Mouse (Mus musculus): ENCODE results near the gene Adamts14. TPM values are rescaled to one million over a fixed set of nuclear protein-coding genes. Genes with fewer than 3 reads are reported as not detected.
A peak's percentile ranks its signal among the peaks of the same experiment; 100 is the strongest.

Gene Adamts14
- 1 to 10 TPM in 2 of 4 experiments, under 1 TPM in 2; 0.69 to 1.3 (median 0.96) TPM for total RNA-seq (2022)

- DNase-seq (ENCODE audit: low spot score): peak; percentile 19
Measured at GRCm38 (mm10) chr10:61273081-61273843, at the start of gene Adamts14. Adamts14 (minus strand) TSS chr10:61273438.

DNA sequence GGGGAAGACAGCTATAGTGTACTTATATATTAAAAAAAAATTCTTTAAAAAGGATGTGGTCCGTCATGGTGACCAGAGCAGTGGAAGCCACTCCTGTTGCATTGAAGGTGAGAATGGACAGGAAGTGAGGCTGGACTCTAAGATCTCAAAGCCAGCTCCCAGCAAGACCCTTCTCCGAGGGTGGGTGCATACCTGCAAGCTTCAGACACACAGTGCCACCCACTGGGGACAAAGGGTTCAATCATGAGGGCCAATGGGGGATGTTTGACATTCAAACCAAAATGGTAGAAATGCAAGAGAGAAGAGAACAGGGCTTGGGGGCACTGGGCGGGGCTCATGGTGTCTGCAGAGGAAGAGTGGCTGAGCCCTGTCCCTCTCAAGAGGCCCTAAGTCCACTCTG lies 45.3 kb upstream of the Adamts14 start:
- DNase-seq (ENCODE audit: low spot score): no peak

DNA sequence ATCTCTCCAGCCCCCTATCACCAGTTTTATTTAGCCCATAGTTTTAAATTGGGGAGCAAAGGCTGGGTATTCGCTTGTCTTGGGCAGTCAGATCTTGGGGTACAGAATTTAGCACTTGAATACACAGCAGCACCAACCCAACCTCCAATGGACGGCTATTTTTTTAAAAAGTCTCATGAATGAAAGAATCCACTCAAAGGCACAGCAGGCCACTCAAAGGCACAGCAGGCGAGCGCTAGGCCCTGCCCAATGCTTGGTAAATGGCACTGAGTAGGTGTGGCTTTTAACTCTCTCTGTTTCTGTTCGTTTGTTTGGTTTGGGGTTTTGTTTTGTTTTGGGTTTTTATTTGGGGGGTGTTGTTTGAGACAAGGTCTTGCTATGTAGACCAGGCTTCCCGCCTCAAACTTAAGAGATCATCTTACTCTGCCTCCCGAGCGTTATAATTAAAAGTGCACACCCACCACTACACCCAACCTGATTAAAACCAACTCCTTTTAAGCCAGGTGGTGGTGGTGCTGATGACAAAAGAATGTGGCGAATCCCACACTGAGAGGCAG lies 42.2 kb upstream of the Adamts14 start:
- no peak for DNase-seq (ENCODE audit: low spot score)

GRCm38 (mm10) chr10:61313750-61314149 lies 40.5 kb upstream of the Adamts14 start:
- DNase-seq (ENCODE audit: low spot score): no peak

DNA sequence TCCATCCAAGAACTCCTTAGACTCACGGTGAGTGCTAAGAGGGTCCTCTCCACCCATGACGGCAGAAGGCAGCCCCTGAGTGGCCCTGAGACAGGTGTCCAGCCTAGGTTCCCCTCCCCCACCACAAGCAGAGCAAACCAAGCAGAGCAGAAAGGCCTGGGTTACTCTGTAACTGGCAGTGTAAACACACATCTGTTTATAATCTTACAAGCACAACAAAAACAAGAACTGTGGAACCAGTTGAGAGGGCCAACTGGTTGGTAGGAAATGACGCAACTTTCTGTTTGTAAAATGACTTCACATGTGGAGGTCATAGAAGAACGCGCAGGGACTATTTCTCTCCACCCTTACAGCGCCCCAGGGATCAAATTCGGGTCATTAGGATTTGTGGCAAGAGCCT lies 39.5 kb upstream of the Adamts14 start:
- DNase-seq (ENCODE audit: low spot score): no peak

GRCm38 (mm10) chr10:61312159-61312558 lies 38.9 kb upstream of the Adamts14 start:
- DNase-seq (ENCODE audit: low spot score): no peak

DNA sequence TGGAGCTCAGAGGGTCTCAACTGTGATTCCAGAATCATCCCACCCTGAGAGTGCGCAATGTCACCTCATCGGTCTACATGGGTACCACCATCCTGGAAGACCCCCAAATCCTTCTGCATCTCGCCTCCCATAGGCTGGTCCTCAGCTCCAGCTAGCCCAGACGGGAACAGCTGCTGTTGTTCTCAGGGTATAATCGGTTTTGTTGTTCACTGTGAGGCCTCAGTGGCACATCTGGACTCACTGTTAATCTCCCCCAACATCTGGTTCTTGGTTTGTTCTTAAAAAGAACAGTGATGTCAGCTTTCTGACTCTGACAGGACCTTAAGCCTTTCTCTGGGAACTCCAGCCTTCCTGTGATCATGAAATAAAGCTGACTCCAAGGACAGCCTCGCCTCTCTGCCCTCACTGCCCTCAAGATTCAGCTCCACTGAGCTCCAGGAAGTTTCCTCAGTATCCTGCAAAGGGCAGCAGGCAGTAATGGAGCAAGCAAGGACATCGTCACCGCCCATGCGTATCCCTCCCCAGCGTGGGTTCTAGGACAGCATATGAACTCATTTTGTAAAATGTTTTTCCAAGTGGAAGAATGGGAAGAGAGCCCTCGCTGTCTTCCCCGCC lies 35.6 kb upstream of the Adamts14 start:
- no peak for DNase-seq (ENCODE audit: low spot score)

DNA sequence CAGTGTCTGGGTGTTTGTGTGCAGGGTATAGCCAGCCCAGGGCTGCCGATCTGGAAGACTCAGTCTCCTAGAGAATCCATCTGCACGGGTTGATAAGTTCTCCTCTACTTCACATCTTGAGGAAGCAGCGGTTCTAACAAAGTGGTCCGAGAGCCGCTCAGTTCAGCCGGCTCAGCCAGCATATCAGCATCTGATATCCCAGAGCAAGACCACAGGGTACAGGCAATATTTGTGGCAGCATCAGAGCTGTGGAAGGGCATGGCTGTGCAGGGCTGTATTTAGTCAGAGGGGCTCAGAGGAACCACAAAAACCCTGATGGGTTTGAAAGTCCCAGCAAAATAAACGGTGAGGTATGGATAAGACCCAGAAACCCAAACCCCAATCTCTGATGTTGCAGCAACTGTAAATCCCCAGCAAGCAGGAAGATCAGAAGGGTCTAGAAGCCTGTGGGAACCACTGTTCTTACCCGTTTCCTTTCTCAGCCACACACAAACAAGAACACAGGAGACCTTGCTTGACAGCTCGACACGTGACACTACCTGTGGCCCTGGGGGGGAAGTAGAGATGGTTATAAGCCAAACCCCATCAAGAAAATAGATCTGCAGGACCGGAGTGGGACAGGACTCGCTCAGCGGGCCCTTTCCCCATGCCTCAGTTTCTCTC lies 32.8 kb upstream of the Adamts14 start:
- no peak for DNase-seq (ENCODE audit: low spot score)

DNA sequence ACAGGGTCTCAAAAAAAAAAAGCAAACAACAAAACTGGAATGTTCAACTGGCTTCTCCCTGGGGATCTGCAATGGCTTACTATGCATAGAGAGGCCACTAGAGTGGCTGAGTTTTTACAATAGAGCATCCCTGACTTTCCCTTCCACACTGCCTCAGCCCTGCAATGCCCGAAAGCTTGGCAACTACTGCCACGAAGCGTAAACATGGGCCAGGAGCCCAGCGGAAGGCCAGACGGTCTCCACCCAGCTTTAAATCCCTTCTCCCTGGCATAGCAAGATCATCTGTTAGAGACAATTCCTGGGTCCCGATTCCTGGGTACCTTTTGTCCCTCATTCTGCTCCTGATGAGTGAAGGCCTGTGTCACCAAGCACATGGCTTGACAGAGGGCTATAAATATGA lies 30.8 kb upstream of the Adamts14 start:
- no peak for DNase-seq (ENCODE audit: low spot score)

DNA sequence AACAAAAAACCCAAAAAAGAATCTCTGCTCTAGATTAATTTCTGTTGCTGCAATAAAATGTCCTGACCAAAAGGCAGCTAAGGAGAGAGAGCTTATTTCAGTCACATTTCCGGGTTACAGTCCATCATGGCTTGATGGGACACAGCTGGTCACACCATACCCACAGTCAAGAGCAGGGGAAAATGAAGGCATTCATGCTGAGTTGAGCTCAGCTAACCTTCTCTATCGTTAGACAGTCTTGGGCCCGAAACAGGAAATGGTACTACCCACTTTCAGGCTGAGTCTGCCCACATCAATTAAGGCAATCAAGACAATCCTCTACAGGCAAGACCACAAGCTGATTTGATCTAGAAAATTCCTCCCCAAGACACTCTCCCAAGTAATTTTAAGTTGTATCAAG lies 27.8 kb upstream of the Adamts14 start:
- DNase-seq (ENCODE audit: low spot score): no peak

DNA sequence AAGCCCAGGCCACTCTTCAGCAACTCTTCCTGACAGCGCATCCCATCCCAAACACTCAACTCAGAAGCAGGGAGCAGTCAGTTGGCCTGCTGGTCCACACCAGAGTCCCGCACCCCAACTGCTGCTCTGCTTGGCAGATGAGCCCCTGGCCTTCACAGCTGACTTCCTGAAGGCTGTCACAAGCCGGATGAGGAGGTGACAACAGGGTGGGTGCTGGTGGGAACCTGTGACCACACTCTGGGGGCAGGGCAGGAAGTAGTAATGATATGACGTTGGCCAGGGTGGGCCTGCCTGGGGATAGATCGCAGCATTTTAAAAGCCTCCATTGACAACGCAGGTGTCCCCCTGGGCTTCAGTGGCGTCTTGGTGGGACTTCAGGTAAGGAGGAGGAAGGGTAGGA lies 24.2 kb upstream of the Adamts14 start, which contains the start of gene Prf1:
Gene Prf1 (plus strand): TSS at position 357 of the 400 bp plus-strand sequence.
- no peak for DNase-seq (ENCODE audit: low spot score)

DNA sequence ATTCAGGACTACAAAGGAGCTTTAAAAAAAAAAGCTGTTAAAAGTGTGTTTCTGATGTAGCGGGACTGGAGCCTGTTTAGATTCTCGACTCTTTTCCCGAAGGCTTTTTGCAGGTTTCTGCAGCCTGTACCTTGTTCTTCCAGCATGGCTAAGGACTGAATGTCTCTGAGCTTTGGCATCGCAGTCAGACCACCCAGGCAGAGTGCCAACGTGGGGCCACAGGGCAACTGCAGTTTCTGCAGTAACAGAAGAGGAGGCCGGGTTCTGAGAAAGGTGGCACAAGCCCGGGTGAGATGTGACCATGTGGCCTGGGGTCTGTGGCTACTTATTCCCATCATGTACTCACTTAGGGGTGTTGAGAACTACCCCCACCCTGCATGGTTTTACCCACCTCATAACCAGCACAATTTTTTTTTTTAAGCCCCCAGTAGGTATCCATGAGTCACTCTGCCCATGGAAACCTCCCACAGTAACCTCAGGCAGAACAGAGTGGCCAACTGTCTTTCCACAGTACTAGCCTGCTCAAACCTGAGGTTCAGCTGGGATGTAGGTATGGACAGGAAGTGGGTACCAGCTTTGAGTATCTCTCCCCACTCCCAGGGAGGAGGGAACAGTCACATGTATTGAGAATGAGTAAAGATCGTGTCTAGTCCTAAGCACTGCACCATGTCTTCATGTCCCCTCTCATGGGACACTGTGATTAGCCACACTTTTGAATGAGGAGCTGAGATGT lies 23.6 kb upstream of the Adamts14 start:
- no peak for DNase-seq (ENCODE audit: low spot score)

- no peak for DNase-seq (ENCODE audit: low spot score)
Measured at GRCm38 (mm10) chr10:61294242-61294641, 21.0 kb upstream of the Adamts14 start.

- no peak for DNase-seq (ENCODE audit: low spot score)
Measured at GRCm38 (mm10) chr10:61290479-61290878, 17.2 kb upstream of the Adamts14 start.

DNA sequence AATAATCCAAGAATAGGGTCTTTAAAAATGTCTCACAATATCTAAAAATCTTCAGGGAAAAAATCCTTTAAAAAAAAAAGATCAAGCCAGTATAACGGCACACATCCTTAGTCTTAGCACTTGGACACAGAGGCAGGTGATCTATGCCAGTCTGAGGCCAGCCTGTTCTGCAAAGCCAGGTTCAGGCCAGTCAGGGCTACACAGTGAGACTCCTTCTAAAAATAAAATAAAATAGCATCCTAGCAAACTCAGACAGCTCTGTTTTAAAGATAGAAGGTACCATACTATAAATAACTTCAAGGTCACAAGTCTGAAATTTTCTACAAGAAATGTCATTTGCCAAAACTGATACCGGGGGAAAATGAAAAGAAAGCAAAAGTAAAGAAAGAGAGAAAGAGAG lies 16.8 kb upstream of the Adamts14 start:
- no peak for DNase-seq (ENCODE audit: low spot score)

GRCm38 (mm10) chr10:61286246-61286645 lies 13.0 kb upstream of the Adamts14 start:
- no peak for DNase-seq (ENCODE audit: low spot score)

DNA sequence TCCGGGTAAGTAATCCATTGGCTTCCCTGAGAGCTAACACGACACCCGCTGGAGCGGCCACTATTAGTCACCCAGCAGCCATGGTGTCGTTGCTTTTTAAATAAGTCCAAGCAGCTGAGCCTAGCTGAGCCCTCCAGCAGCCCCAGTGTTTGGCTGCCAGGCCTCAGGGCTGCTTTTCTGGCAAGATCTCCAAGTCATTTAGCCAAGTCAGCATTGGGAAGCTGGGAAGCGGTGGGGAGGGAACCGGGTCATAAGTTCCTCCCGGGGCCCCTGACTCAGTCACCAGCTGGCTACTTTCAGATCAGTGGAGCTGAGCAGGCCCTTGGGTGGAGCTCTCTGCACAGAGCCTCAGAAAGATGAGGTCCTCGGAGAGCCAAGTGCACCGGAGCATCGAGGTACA lies 12.0 kb upstream of the Adamts14 start:
- DNase-seq (ENCODE audit: low spot score): peak; percentile 81

- no peak for DNase-seq (ENCODE audit: low spot score)
Measured at GRCm38 (mm10) chr10:61284309-61284708, 11.1 kb upstream of the Adamts14 start.

- no peak for DNase-seq (ENCODE audit: low spot score)
Measured at GRCm38 (mm10) chr10:61281115-61281514, 7.9 kb upstream of the Adamts14 start.

GRCm38 (mm10) chr10:61277918-61278674 lies 4.9 kb upstream of the Adamts14 start:
- DNase-seq (ENCODE audit: low spot score): peak; percentile 84

DNA sequence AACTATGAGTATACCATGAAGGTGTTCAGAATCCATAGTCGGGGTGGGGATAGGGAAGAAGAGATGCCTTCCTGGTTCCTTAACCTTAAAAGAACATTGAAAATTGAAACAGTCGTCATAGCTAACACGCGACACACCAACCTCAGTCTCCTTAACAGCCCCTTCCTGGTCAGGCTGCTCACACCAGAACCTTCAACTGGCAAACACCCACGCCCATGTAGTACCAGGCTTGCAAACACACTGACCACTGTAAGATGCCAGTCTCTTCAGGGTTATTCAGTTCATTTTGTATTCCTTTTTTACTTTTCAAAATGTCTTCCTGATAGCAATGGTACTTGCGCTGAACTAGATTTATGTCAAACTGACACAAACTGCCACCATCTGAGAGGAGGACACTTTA lies 3.8 kb upstream of the Adamts14 start:
- DNase-seq (ENCODE audit: low spot score): no peak

Measured in heart, adult 8-10 months (tissue).